Mouse (Mus musculus) NIH3T3 (cell line): ENCODE data around the gene Arl1.
"Not testable (repeated sequence)": the region's sequence is repeated elsewhere in the genome, so short reads cannot be mapped to it uniquely, and the experiment has no call there.

ENCODE experiments used
- DNase-seq: peaks from one replicate; pipeline ENCODE4 v3.0.0-alpha.2; 2012; ENCODE audit warnings: low read depth

Arl1 gene

GRCm38 (mm10) chr10:88765431-88766142 is 34.9 kb downstream of the Arl1 start:
- no peak for DNase-seq

DNA sequence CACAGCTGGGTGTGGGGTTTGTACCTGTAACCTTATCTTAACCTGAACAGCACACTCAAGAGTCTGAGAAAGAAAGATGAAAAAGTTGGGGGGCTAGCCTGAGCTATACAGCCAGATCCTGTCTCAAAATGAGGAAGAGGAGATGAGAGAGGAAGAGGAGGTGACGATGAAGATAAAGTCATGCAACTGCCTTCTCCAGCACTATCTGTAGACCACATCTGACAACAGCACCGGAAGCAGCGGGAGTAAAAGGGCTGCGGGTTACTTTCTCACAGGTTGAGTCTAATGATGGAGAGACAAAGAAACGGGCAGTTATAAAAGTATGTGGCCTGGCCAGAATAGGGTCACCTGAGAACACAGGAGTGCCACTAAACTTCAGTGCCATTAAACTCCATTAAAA is 38.3 kb downstream of the Arl1 start:
- DNase-seq = no peak

DNA sequence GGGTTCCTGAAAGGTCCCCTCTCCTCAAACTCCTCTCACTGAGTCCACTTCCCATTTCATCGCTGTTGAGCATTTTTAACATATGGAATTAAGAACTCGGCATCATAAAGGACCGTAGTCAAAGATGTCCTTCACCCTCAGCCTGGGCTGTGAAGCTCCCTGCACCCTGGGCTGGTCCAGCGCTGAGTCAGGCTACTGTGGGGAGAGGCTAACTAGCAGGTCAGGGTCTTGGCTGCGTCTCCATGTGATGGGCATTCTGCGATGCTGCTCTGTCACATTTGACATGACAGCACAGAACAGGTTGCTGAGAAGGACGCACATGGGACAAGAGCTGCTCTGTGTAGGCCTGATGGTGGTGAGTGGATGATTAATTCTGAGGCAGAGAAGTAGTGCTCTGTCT is 39.0 kb downstream of the Arl1 start:
- no peak for DNase-seq

DNA sequence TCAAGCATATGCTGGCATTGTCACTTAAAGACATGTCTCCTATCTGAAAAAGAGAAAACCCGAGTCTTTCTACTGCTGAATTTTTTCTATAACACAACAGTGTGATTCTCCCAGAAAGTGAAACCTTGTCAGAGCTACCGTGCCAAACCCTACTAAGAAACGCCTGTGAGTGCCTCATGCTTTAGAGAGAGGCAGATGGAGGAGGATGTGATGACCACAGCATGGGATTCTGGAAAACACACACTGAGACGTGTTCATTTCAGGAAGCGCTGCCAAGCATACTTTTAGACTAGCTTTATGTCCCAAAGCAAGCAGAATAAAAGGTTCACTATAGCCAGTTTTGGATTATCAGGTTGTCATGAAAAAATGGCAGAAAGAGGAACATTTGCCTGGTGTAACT is 42.3 kb downstream of the Arl1 start:
- not testable (repeated sequence) for DNase-seq

- DNase-seq = no peak
Measured at GRCm38 (mm10) chr10:88776206-88776605, 45.5 kb downstream of the Arl1 start.

- peak; percentile 22 for DNase-seq
Measured at GRCm38 (mm10) chr10:88780716-88781115, 50.1 kb downstream of the Arl1 start.

DNA sequence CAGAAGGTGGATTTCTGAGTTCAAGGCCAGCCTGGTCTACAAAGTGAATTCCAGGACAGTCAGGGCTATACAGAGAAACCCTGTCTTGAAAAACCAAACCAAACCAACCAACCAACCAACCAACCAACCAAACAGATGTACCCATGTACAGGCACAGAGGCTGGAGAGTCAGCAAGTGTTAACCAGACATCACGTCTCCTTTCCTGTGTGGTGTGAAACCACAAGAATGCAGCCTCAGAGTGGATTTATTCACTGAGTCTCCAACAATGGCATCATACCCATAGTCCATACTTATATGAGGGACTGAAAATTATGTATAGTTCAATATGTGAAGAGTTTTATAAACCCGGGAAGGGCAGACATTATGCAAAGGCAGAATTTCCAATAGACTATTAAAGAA is 52.5 kb downstream of the Arl1 start:
- peak; percentile 40 for DNase-seq

GRCm38 (mm10) chr10:88783941-88784340 is 53.3 kb downstream of the Arl1 start:
- DNase-seq = no peak

DNA sequence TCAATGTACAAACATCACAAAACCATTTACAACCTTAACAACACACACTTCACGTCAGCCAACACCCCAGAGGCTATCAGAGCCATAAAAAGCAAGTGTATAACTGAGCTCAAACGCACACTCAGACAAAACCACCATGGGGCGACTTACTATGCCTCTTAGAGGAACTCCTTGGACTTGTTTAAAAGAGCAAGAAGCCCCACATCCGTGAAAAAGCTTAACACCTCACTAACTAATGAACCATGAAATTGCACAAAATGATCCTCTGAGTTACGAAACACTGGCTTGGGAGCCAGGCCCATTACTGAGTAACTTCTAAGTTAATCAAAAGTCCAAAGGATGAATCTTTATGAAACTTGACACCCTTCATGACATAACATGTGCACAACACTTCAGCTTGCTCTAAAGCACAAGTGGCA is 53.9 kb downstream of the Arl1 start:
- DNase-seq = no peak

DNA sequence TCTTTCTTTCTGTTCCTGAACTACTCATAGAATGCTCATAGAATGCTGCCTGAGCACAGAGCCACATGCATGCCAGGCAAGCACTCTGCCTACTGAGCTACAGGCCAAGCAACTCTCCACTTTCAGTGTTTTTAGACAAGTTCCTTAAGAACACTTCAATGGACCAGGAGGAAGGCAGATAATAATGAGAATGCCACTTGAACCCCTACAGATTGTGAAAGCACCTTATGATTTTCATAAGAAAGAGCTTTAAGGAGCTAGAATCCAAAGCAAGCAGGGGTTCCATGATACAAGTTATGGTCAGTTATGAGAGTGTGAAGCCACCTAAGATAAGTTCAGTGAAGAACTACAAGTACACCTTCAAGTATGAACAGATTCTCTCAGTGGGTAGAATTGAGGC is 63.0 kb downstream of the Arl1 start:
- no peak for DNase-seq
